Mouse (Mus musculus) stomach, embryonic 15.5 days (tissue): ENCODE data around the gene Atg7. TPM values are rescaled to one million over a fixed set of nuclear protein-coding genes. Genes with fewer than 3 reads are reported as not detected.

Experiments used
- ATAC-seq: fragments of 200-750 bp; cut with Nextera tagmentation; 2 replicates; pipeline ENCODE4 v1.8.0; 2017; ENCODE audit warnings: low read depth, moderate number of reproducible peaks, moderate TSS enrichment; ENCODE audit not compliant: insufficient read depth, low FRiP score
- H3K27ac ChIP-seq: fragments of 300-500 bp; sonication (generic); 2 replicates; pipeline ENCODE4 v1.5.1; 2015; ENCODE audit warnings: mild to moderate bottlenecking, inconsistent platforms
- H3K27me3 ChIP-seq: fragments of 300-500 bp; sonication (generic); replicated peaks from 2 replicates; pipeline ENCODE4 v1.6.1; 2015; ENCODE audit warnings: inconsistent platforms
- H3K36me3 ChIP-seq: fragments of 300-500 bp; sonication (generic); 2 replicates; pipeline ENCODE4 v1.6.1; 2015; ENCODE audit warnings: inconsistent platforms
- H3K4me1 ChIP-seq: fragments of 300-500 bp; sonication (generic); 2 replicates; pipeline ENCODE4 v1.6.1; 2015; ENCODE audit warnings: inconsistent platforms
- H3K4me2 ChIP-seq: fragments of 300-500 bp; sonication (generic); 2 replicates; pipeline ENCODE4 v1.6.1; 2015; ENCODE audit warnings: mild to moderate bottlenecking, inconsistent platforms
- H3K4me3 ChIP-seq: fragments of 300-500 bp; sonication (generic); replicated peaks from 2 replicates; pipeline ENCODE4 v1.5.1; 2015; ENCODE audit warnings: inconsistent platforms
- H3K9ac ChIP-seq: fragments of 300-500 bp; sonication (generic); 2 replicates; pipeline ENCODE4 v1.6.1; 2015; ENCODE audit warnings: inconsistent platforms
- H3K9me3 ChIP-seq: fragments of 300-500 bp; sonication (generic); 2 replicates; pipeline ENCODE4 v1.6.1; 2016; ENCODE audit warnings: inconsistent platforms
- WGBS: fragments of 180-500 bp; shearing (Covaris S2); methylation state at CpG from one replicate; pipeline ENCODE4 v1.1.7; 2015; 5-methylcytosine and 5-hydroxymethylcytosine counted together
- polyA plus RNA-seq: library from polyadenylated mRNA; unstranded; fragments of >200 nt; fragmentation: Nextera tagmentation; extraction: Ambion mirVana; gene quantifications from 2 replicates; pipeline ENCODE4 v1.2.1, GENCODE M21; 2015

The Atg7 gene
- polyA plus RNA-seq, 1 experiment from 2014 or later: 18.4 TPM

- no peak for ATAC-seq
- peaks cover 9% of the 10 kb centered on the region for H3K4me1 ChIP-seq
- H3K36me3 ChIP-seq: peaks cover 20% of the 10 kb centered on the region
- no peaks in the 10 kb centered on the region for H3K27me3 ChIP-seq
- 83% methylated on average over 5 of the region's 5 CpGs for WGBS
- H3K9me3 ChIP-seq: no peaks in the 10 kb centered on the region
- no peak overlapping the region for H3K27ac ChIP-seq
- no peak overlapping the region for H3K4me3 ChIP-seq
- no peak overlapping the region for H3K9ac ChIP-seq
- H3K4me2 ChIP-seq: no peak overlapping the region
Observed at GRCm38 (mm10) chr6:114863501-114863900, 220.6 kb downstream of the Atg7 start.

- Histone ChIP-seq H3K27me3 (no peaks in the 10 kb centered on the region), H3K9me3 (no peaks in the 10 kb centered on the region), H3K36me3 (peaks cover 20% of the 10 kb centered on the region), H3K4me2 (no peak overlapping the region), H3K27ac (no peak overlapping the region), H3K4me1 (peaks cover 10% of the 10 kb centered on the region), H3K4me3 (no peak overlapping the region), H3K9ac (no peak overlapping the region)
- no peak for ATAC-seq
- WGBS: 79% methylated on average over 8 of the region's 8 CpGs
Observed at GRCm38 (mm10) chr6:114864421-114864820, 221.5 kb downstream of the Atg7 start.

- Histone ChIP-seq H3K36me3 (peaks cover 14% of the 10 kb centered on the region), H3K9me3 (no peaks in the 10 kb centered on the region), H3K4me2 (no peak overlapping the region), H3K27me3 (no peaks in the 10 kb centered on the region), H3K4me3 (no peak overlapping the region), H3K9ac (no peak overlapping the region), H3K4me1 (peaks cover 21% of the 10 kb centered on the region), H3K27ac (no peak overlapping the region)
- 70% methylated on average over 3 of the region's 3 CpGs for WGBS
- no peak for ATAC-seq
Observed at GRCm38 (mm10) chr6:114866078-114866477, 223.2 kb downstream of the Atg7 start.

GRCm38 (mm10) chr6:114866619-114867018 is 223.7 kb downstream of the Atg7 start:
- H3K9ac ChIP-seq: no peak overlapping the region
- peaks cover 19% of the 10 kb centered on the region for H3K4me1 ChIP-seq
- H3K27me3 ChIP-seq: no peaks in the 10 kb centered on the region
- no peak for ATAC-seq
- H3K27ac ChIP-seq: no peak overlapping the region
- H3K9me3 ChIP-seq: no peaks in the 10 kb centered on the region
- peaks cover 13% of the 10 kb centered on the region for H3K36me3 ChIP-seq
- no peak overlapping the region for H3K4me3 ChIP-seq
- WGBS: 74% methylated on average over 4 of the region's 4 CpGs
- no peak overlapping the region for H3K4me2 ChIP-seq

- Histone ChIP-seq H3K27me3 (no peaks in the 10 kb centered on the region), H3K4me2 (no peak overlapping the region), H3K4me1 (peaks cover 30% of the 10 kb centered on the region), H3K36me3 (peaks cover 3% of the 10 kb centered on the region; the same call in 1 of the 2 replicates), H3K9ac (no peak overlapping the region), H3K9me3 (no peaks in the 10 kb centered on the region), H3K27ac (no peak overlapping the region), H3K4me3 (no peak overlapping the region)
- 85% methylated on average over 7 of the region's 7 CpGs for WGBS
- ATAC-seq: 0 out of 2 replicates have a peak, but pooled peaks have one; percentile 5
Observed at GRCm38 (mm10) chr6:114868656-114869055, 225.8 kb downstream of the Atg7 start.

- Histone ChIP-seq H3K4me1 (peaks cover 35% of the 10 kb centered on the region), H3K9me3 (no peaks in the 10 kb centered on the region), H3K4me3 (no peak overlapping the region), H3K27ac (no peak overlapping the region; the same call in none of the 2 replicates), H3K27me3 (no peaks in the 10 kb centered on the region), H3K36me3 (no peaks in the 10 kb centered on the region), H3K9ac (no peak overlapping the region), H3K4me2 (no peak overlapping the region)
- WGBS: 63% methylated on average over 6 of the region's 6 CpGs
- no peak for ATAC-seq
Observed at GRCm38 (mm10) chr6:114869501-114870076, 226.7 kb downstream of the Atg7 start.

- no peaks in the 10 kb centered on the region for H3K9me3 ChIP-seq
- H3K9ac ChIP-seq: no peak overlapping the region
- ATAC-seq: no peak
- no peaks in the 10 kb centered on the region for H3K36me3 ChIP-seq
- WGBS: 89% methylated on average over 14 of the region's 14 CpGs
- no peaks in the 10 kb centered on the region for H3K27me3 ChIP-seq
- H3K4me2 ChIP-seq: no peak overlapping the region
- no peak overlapping the region for H3K27ac ChIP-seq
- H3K4me3 ChIP-seq: no peak overlapping the region
- peaks cover 46% of the 10 kb centered on the region for H3K4me1 ChIP-seq
Observed at GRCm38 (mm10) chr6:114871010-114871660, 228.2 kb downstream of the Atg7 start.

- Histone ChIP-seq H3K4me1 (peaks cover 66% of the 10 kb centered on the region), H3K36me3 (no peaks in the 10 kb centered on the region)
- 61% methylated on average over 3 of the region's 3 CpGs for WGBS
Observed at GRCm38 (mm10) chr6:114873808-114874137, 230.9 kb downstream of the Atg7 start.

GRCm38 (mm10) chr6:114874138-114874928 is 231.4 kb downstream of the Atg7 start:
- peak; percentile 24; the same call in 1 of the 2 replicates for ATAC-seq
- Histone ChIP-seq H3K27me3 (no peaks in the 10 kb centered on the region), H3K27ac (peak overlapping the region; percentile 99), H3K4me1 (peaks cover 70% of the 10 kb centered on the region), H3K9me3 (no peaks in the 10 kb centered on the region), H3K4me3 (peak overlapping the region; percentile 48), H3K9ac (peak overlapping the region; percentile 64), H3K36me3 (no peaks in the 10 kb centered on the region), H3K4me2 (peak overlapping the region; percentile 92)
- 11% methylated on average over 19 of the region's 19 CpGs for WGBS

More at GRCm38 (mm10) chr6:114873808-114874137, 230.9 kb downstream of the Atg7 start:
- no peak for ATAC-seq
- peak overlapping the region; percentile 92 for H3K4me2 ChIP-seq
- H3K4me3 ChIP-seq: peak overlapping the region; percentile 48
- no peaks in the 10 kb centered on the region for H3K9me3 ChIP-seq
- H3K27me3 ChIP-seq: no peaks in the 10 kb centered on the region
- no peak overlapping the region for H3K9ac ChIP-seq
- H3K27ac ChIP-seq: peak overlapping the region; percentile 99

- Histone ChIP-seq H3K4me1 (peaks cover 71% of the 10 kb centered on the region), H3K27me3 (no peaks in the 10 kb centered on the region), H3K4me3 (peak overlapping the region; percentile 48), H3K4me2 (peak overlapping the region; percentile 92), H3K27ac (peak overlapping the region; percentile 99), H3K9ac (peak overlapping the region; percentile 64; the same call in 1 of the 2 replicates), H3K9me3 (no peaks in the 10 kb centered on the region), H3K36me3 (no peaks in the 10 kb centered on the region)
- 0% methylated on average over 18 of the region's 18 CpGs for WGBS
- peak; percentile 88 for ATAC-seq
Observed at GRCm38 (mm10) chr6:114875018-114875558, 232.2 kb downstream of the Atg7 start.

- Histone ChIP-seq H3K27ac (peak overlapping the region; percentile 99), H3K9me3 (no peaks in the 10 kb centered on the region), H3K9ac (no peak overlapping the region), H3K4me2 (no peak overlapping the region), H3K4me3 (no peak overlapping the region), H3K36me3 (no peaks in the 10 kb centered on the region), H3K4me1 (peaks cover 76% of the 10 kb centered on the region), H3K27me3 (no peaks in the 10 kb centered on the region)
- 27% methylated on average over 4 of the region's 4 CpGs for WGBS
- no peak for ATAC-seq
Observed at GRCm38 (mm10) chr6:114876033-114876432, 233.1 kb downstream of the Atg7 start.

- Histone ChIP-seq H3K4me2 (no peak overlapping the region), H3K27ac (peak overlapping the region; percentile 99), H3K4me3 (no peak overlapping the region), H3K9ac (no peak overlapping the region), H3K9me3 (no peaks in the 10 kb centered on the region), H3K4me1 (peaks cover 76% of the 10 kb centered on the region), H3K27me3 (no peaks in the 10 kb centered on the region), H3K36me3 (no peaks in the 10 kb centered on the region)
- no peak for ATAC-seq
- 62% methylated on average over 6 of the region's 6 CpGs for WGBS
Observed at GRCm38 (mm10) chr6:114876546-114876945, 233.6 kb downstream of the Atg7 start.
